Mouse (Mus musculus) forebrain, embryonic 11.5 days (tissue): ENCODE data around the gene Gmcl1. TPM values are rescaled to one million over a fixed set of nuclear protein-coding genes. Genes with fewer than 3 reads are reported as not detected.

Experiments used
- ATAC-seq: fragments of 200-750 bp; cut with Nextera tagmentation; replicated peaks from 2 replicates; pipeline ENCODE4 v1.8.0; 2017; ENCODE audit warnings: moderate TSS enrichment; ENCODE audit not compliant: low FRiP score
- DNase-seq: peaks from one replicate; pipeline ENCODE4 v3.0.0-alpha.2; 2017; ENCODE audit warnings: low spot score
- H3K27ac ChIP-seq: fragments of 300-500 bp; sonication (generic); 2 replicates; pipeline ENCODE4 v1.5.1; 2014; ENCODE audit warnings: low read depth, low read length
- H3K27me3 ChIP-seq: fragments of 300-500 bp; sonication (generic); 2 replicates; pipeline ENCODE4 v1.6.1; 2014; ENCODE audit warnings: mild to moderate bottlenecking, low read length, mixed read lengths; ENCODE audit not compliant: control insufficient read depth, insufficient read depth
- H3K36me3 ChIP-seq: fragments of 300-500 bp; sonication (generic); 2 replicates; pipeline ENCODE4 v1.6.1; 2014; ENCODE audit warnings: mild to moderate bottlenecking, low read length, moderate library complexity, mixed read lengths; ENCODE audit not compliant: control insufficient read depth, insufficient read depth
- H3K4me1 ChIP-seq: fragments of 300-500 bp; sonication (generic); replicated peaks from 2 replicates; pipeline ENCODE4 v1.6.1; 2014; ENCODE audit warnings: low read length, mixed read lengths; ENCODE audit not compliant: control insufficient read depth, insufficient read depth
- H3K4me2 ChIP-seq: fragments of 300-500 bp; sonication (generic); 2 replicates; pipeline ENCODE4 v1.6.1; 2014; ENCODE audit warnings: low read depth, mild to moderate bottlenecking, low read length, moderate library complexity, mixed read lengths; ENCODE audit not compliant: severe bottlenecking
- H3K4me3 ChIP-seq: fragments of 300-500 bp; sonication (generic); 2 replicates; pipeline ENCODE4 v1.5.1; 2014; ENCODE audit warnings: low read depth, low read length
- H3K9ac ChIP-seq: fragments of 300-500 bp; sonication (generic); 2 replicates; pipeline ENCODE4 v1.6.1; 2014; ENCODE audit warnings: low read length
- H3K9me3 ChIP-seq: fragments of 300-500 bp; sonication (generic); 2 replicates; pipeline ENCODE4 v1.6.1; 2016; ENCODE audit warnings: low read length, mixed read lengths; ENCODE audit not compliant: control insufficient read depth
- WGBS: fragments of 180-500 bp; shearing (Covaris S2); extraction: QIAGEN DNeasy Blood & Tissue Kit; methylation state at CpG from one replicate; pipeline ENCODE4 v1.1.7; 2014; 5-methylcytosine and 5-hydroxymethylcytosine counted together
- polyA plus RNA-seq: library from polyadenylated mRNA; unstranded; fragments of >200 nt; fragmentation: Nextera tagmentation; extraction: Ambion mirVana; gene quantifications from 2 replicates; pipeline ENCODE4 v1.2.1, GENCODE M21; 2014

Gene Gmcl1
- polyA plus RNA-seq, 1 experiment from 2014 or later: 44.2 TPM

- H3K27me3 ChIP-seq: no peaks in the 10 kb centered on the region
- H3K9ac ChIP-seq: no peak overlapping the region
- no peaks in the 10 kb centered on the region for H3K36me3 ChIP-seq
- no peak for ATAC-seq
- H3K27ac ChIP-seq: no peak overlapping the region
- no peaks in the 10 kb centered on the region for H3K9me3 ChIP-seq
- no peaks in the 10 kb centered on the region for H3K4me1 ChIP-seq
- no peak overlapping the region for H3K4me3 ChIP-seq
- DNase-seq: no peak
- 90% methylated on average over 4 of the region's 4 CpGs for WGBS
- no peak overlapping the region for H3K4me2 ChIP-seq
Observed at GRCm38 (mm10) chr6:86750961-86751360, 17.8 kb upstream of the Gmcl1 start.

- no peak overlapping the region for H3K4me2 ChIP-seq
- no peaks in the 10 kb centered on the region for H3K9me3 ChIP-seq
- no peak overlapping the region for H3K27ac ChIP-seq
- H3K9ac ChIP-seq: no peak overlapping the region
- H3K27me3 ChIP-seq: no peaks in the 10 kb centered on the region
- H3K4me3 ChIP-seq: no peak overlapping the region
- H3K4me1 ChIP-seq: no peaks in the 10 kb centered on the region
- WGBS: 81% methylated on average over 4 of the region's 4 CpGs
- H3K36me3 ChIP-seq: no peaks in the 10 kb centered on the region
- DNase-seq (no peak), ATAC-seq (no peak)
Observed at GRCm38 (mm10) chr6:86749817-86750216, 16.6 kb upstream of the Gmcl1 start.

GRCm38 (mm10) chr6:86747171-86747570, 14.0 kb upstream of the Gmcl1 start:
- DNase-seq (no peak), ATAC-seq (no peak)
- no peaks in the 10 kb centered on the region for H3K36me3 ChIP-seq
- no peak overlapping the region for H3K9ac ChIP-seq
- no peak overlapping the region for H3K4me2 ChIP-seq
- H3K4me1 ChIP-seq: no peaks in the 10 kb centered on the region
- no peak overlapping the region for H3K27ac ChIP-seq
- H3K4me3 ChIP-seq: no peak overlapping the region
- H3K9me3 ChIP-seq: no peaks in the 10 kb centered on the region
- H3K27me3 ChIP-seq: no peaks in the 10 kb centered on the region

- no peak for DNase-seq
- Histone ChIP-seq H3K36me3 (no peaks in the 10 kb centered on the region), H3K4me3 (no peak overlapping the region), H3K4me2 (no peak overlapping the region), H3K9me3 (no peaks in the 10 kb centered on the region), H3K4me1 (no peaks in the 10 kb centered on the region), H3K27me3 (no peaks in the 10 kb centered on the region), H3K9ac (no peak overlapping the region), H3K27ac (no peak overlapping the region)
- 33% methylated on average over 3 of the region's 3 CpGs for WGBS
- ATAC-seq: no peak
Observed at GRCm38 (mm10) chr6:86740652-86741051, 7.5 kb upstream of the Gmcl1 start.

- no peaks in the 10 kb centered on the region; the same call in 1 of the 2 replicates for H3K4me1 ChIP-seq
- H3K27ac ChIP-seq: no peak overlapping the region
- no peaks in the 10 kb centered on the region for H3K9me3 ChIP-seq
- no peaks in the 10 kb centered on the region for H3K36me3 ChIP-seq
- DNase-seq (no peak), ATAC-seq (no peak)
- 83% methylated on average over 6 of the region's 6 CpGs for WGBS
- H3K9ac ChIP-seq: no peak overlapping the region
- H3K4me3 ChIP-seq: no peak overlapping the region
- no peaks in the 10 kb centered on the region for H3K27me3 ChIP-seq
- no peak overlapping the region for H3K4me2 ChIP-seq
Observed at GRCm38 (mm10) chr6:86736830-86737229, 3.6 kb upstream of the Gmcl1 start.

- DNase-seq (no peak), ATAC-seq (no peak)
- Histone ChIP-seq H3K27me3 (no peaks in the 10 kb centered on the region), H3K4me1 (no peaks in the 10 kb centered on the region; the same call in 1 of the 2 replicates), H3K4me2 (no peak overlapping the region), H3K4me3 (no peak overlapping the region), H3K27ac (no peak overlapping the region), H3K9me3 (no peaks in the 10 kb centered on the region), H3K36me3 (no peaks in the 10 kb centered on the region), H3K9ac (no peak overlapping the region)
- WGBS: 91% methylated on average over 4 of the region's 4 CpGs
Observed at GRCm38 (mm10) chr6:86736313-86736712, 3.1 kb upstream of the Gmcl1 start.

GRCm38 (mm10) chr6:86732276-86733173, 658 bp downstream of the Gmcl1 start:
- ATAC-seq: peak; percentile 57
- peak overlapping the region; percentile 90 for H3K9ac ChIP-seq
- no peaks in the 10 kb centered on the region for H3K9me3 ChIP-seq
- under 1% methylated on average over 62 of the region's 62 CpGs for WGBS
- H3K36me3 ChIP-seq: 0 out of 2 replicates have a peak, but pooled peaks cover under 1% of the 10 kb centered on the region
- no peak for DNase-seq
- H3K27me3 ChIP-seq: no peaks in the 10 kb centered on the region
- peak overlapping the region; percentile 94 for H3K4me3 ChIP-seq
- peak overlapping the region; percentile 88 for H3K4me2 ChIP-seq
- no peaks in the 10 kb centered on the region; the same call in 1 of the 2 replicates for H3K4me1 ChIP-seq
- peak overlapping the region; percentile 77 for H3K27ac ChIP-seq

- WGBS: 89% methylated on average over 5 of the region's 5 CpGs
- Histone ChIP-seq H3K27ac (no peak overlapping the region), H3K4me3 (no peak overlapping the region), H3K4me2 (no peak overlapping the region), H3K9me3 (no peaks in the 10 kb centered on the region), H3K36me3 (0 out of 2 replicates have a peak, but pooled peaks cover 3% of the 10 kb centered on the region), H3K4me1 (no peaks in the 10 kb centered on the region; the same call in 1 of the 2 replicates), H3K9ac (no peak overlapping the region), H3K27me3 (no peaks in the 10 kb centered on the region)
- no peak for ATAC-seq
- DNase-seq: no peak
Observed at GRCm38 (mm10) chr6:86728711-86729110, 4.5 kb downstream of the Gmcl1 start.

GRCm38 (mm10) chr6:86721977-86722376, 11.2 kb downstream of the Gmcl1 start:
- Histone ChIP-seq H3K9me3 (no peaks in the 10 kb centered on the region), H3K4me2 (no peak overlapping the region), H3K4me3 (no peak overlapping the region), H3K27ac (no peak overlapping the region), H3K9ac (no peak overlapping the region), H3K36me3 (no peaks in the 10 kb centered on the region; the same call in 1 of the 2 replicates), H3K27me3 (no peaks in the 10 kb centered on the region), H3K4me1 (no peaks in the 10 kb centered on the region)
- DNase-seq (no peak), ATAC-seq (no peak)
- 80% methylated on average over 3 of the region's 3 CpGs for WGBS
